Comparison of ENCODE assay signal across 19 mouse cellular contexts in genomic region chr19:41902848-41903593, GRCm38 (mm10).
"Had no signal": no experiment of that assay in that cellular context is flagged by ENCODE, and none has a peak within 500 bp of the region (broad histone marks: within the 10 kb centered on the region; RNA-seq: fewer than 3 reads in every experiment).

No protein-coding gene starts in this region.

- ATAC-seq: intestine, postnatal 0 days; lung, postnatal 0 days; midbrain, embryonic 15.5 days had no signal

- H3K9me3 ChIP-seq: liver, embryonic 15.5 days; midbrain, embryonic 12.5 days; midbrain, embryonic 15.5 days; neural tube, embryonic 12.5 days; neural tube, embryonic 15.5 days; stomach, embryonic 15.5 days had no signal

- DNase-seq: kidney, adult 2 months; kidney, postnatal 25 days; layer of hippocampus, adult 9-11 months; lung, embryonic 14.5 days; retina, postnatal 1 day; right cerebral cortex, postnatal 25 days; spleen, adult 18-20 months; thymus, postnatal 14 days had no signal

- H3K27me3 ChIP-seq: liver, embryonic 15.5 days; midbrain, embryonic 12.5 days; midbrain, embryonic 15.5 days; neural tube, embryonic 12.5 days; neural tube, embryonic 15.5 days; stomach, embryonic 15.5 days had no signal

- H3K27ac ChIP-seq: kidney, postnatal 0 days; layer of hippocampus, adult 2 months; liver, embryonic 15.5 days; macrophage; midbrain, embryonic 12.5 days; midbrain, embryonic 15.5 days; neural tube, embryonic 12.5 days; neural tube, embryonic 15.5 days; stomach, embryonic 15.5 days had no signal

- H3K36me3 ChIP-seq: liver, embryonic 15.5 days; midbrain, embryonic 12.5 days; midbrain, embryonic 15.5 days; neural tube, embryonic 12.5 days; neural tube, embryonic 15.5 days; stomach, embryonic 15.5 days had no signal

- H3K9ac ChIP-seq: liver, embryonic 15.5 days; lung, embryonic 14.5 days; midbrain, embryonic 12.5 days; midbrain, embryonic 15.5 days; neural tube, embryonic 12.5 days; neural tube, embryonic 15.5 days; stomach, embryonic 15.5 days had no signal

- H3K4me2 ChIP-seq: liver, embryonic 15.5 days; lung, embryonic 14.5 days; midbrain, embryonic 12.5 days; midbrain, embryonic 15.5 days; neural tube, embryonic 12.5 days; neural tube, embryonic 15.5 days; stomach, embryonic 15.5 days had no signal

- H3K4me3 ChIP-seq: layer of hippocampus, adult 2 months; liver, embryonic 15.5 days; midbrain, embryonic 12.5 days; midbrain, embryonic 15.5 days; neural tube, embryonic 12.5 days; neural tube, embryonic 15.5 days; stomach, embryonic 15.5 days had no signal

- H3K4me1 ChIP-seq: midbrain, embryonic 12.5 days; midbrain, embryonic 15.5 days; neural tube, embryonic 12.5 days; neural tube, embryonic 15.5 days had no signal
